Mouse (Mus musculus) mesoderm, embryonic 11.5 days (tissue): Measurements from ENCODE around the gene Oxld1.

Experiments
- DNase-seq: peaks from one replicate; pipeline ENCODE4 v3.0.0-alpha.2; 2012; ENCODE audit warnings: low read depth, low spot score

The Oxld1 gene

DNA sequence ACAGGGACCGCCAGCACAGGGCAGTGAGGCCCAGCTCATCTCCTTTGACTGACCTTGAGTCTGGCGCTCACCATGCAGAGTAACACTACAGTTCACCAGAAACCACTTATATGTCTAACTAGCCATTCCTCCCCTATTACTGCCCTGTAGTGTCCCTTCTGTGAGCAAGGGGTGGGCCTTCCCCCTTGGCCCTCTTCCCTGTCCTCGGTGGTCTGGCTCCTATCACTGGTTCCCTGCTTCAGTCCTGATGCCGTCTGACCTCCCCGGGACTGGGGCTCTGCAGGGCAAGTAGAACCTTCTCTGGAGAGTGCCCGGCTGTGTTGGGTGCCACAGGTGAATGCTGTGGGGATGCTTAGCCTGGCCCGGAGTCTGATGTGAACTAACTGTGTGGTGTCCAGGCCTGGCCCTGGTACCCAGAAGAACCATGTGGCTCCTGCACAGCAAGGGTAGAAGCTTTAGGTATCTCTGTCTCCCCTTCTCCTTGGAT is 25.6 kb upstream of the Oxld1 start:
- no peak for DNase-seq

- DNase-seq, result no peak
Observed at GRCm38 (mm10) chr11:120472052-120472451, 14.2 kb upstream of the Oxld1 start.

DNA sequence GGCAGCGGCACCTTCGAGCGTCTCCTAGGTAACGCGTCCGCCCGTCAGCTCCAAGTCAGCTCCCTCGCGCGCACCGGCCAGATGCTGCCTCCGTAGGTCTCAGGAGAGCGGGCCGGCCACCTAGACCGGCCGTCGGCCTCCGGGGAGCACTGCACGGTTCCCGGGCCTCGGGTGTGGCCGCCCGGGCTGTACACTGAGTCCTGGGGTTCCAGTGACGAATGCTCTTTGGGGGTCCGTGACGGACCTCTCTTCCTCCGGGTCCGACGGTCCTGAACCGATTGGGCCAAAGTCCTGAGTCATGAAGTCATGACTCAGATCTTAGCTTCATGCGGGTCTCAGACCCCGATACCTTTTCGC is 9.8 kb upstream of the Oxld1 start:
- no peak for DNase-seq

- peak; percentile 99 for DNase-seq
Observed at GRCm38 (mm10) chr11:120467051-120467735, 9.3 kb upstream of the Oxld1 start, which contains the start of gene Arl16. Gene Arl16 (minus strand): TSS chr11:120467607.

DNA sequence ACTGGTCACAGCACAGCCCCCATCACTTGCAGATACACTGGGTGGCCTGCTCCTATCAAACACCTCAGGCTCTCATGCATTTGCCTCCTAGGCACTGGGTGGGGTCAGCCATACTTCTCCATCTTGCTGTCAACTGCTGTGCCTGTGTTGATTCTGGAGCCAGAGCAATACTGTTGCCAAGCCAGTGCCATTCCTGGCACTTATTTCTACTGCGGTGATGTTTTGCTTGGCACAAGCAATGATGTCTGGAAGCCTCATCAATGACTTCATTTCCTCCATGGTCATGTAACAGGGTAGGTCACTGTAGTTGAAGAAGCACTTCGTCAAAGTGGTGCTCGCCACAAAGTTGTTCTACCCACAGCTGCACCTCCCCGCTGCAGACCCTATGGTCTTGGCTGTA is 7.7 kb upstream of the Oxld1 start:
- no peak for DNase-seq

DNA sequence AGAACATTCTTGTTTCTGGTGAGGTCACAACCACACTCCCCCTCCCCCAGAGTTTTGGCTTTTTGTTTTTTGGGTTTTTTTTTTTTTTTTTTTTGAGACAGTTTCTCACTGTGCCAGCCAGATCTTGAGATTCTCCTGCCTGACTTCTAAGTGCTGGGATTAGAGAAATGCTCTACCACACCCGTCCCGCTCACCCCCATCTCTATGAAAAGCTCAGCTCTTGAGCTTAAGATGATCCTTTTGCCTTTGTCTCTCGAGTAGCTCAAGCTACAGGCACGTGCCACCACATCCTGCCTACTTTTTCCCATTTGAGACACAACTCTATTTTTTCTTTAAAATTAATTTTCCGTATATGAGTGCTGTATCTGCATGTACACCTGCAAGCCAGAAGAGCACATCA is 6.5 kb upstream of the Oxld1 start:
- DNase-seq, result no peak

GRCm38 (mm10) chr11:120463536-120463935 is 5.7 kb upstream of the Oxld1 start:
- DNase-seq, result no peak

- peak; percentile 13 for DNase-seq
Observed at GRCm38 (mm10) chr11:120458847-120459597, 1.2 kb upstream of the Oxld1 start.

GRCm38 (mm10) chr11:120457370-120457769 is 498 bp downstream of the Oxld1 start:
- DNase-seq, result no peak

GRCm38 (mm10) chr11:120455413-120455812 is 2.5 kb downstream of the Oxld1 start:
- no peak for DNase-seq

- DNase-seq, result no peak
Observed at GRCm38 (mm10) chr11:120454965-120455364, 2.9 kb downstream of the Oxld1 start.

GRCm38 (mm10) chr11:120453306-120453705 is 4.6 kb downstream of the Oxld1 start, which contains the start of gene Pde6g:
Gene Pde6g (minus strand): TSS chr11:120453500.
- DNase-seq, result no peak

DNA sequence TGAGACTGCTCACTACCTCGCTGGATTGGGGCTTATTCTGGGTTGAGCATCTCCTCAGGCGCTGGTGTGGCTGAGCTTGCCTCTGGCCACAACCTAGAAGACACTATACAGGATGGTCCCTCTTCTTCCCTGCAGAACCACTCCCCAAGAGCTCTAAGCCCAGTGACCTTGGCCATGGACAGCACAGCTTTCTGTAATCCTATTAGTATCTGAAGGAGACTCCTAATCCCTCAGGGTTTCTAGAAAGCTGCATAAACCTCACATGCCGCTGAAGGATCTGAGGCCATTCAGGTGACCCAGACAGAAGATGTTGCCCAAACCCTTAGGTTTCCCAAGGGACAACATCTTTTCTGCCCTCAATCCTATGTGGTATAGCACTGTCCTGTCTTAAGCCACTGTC is 5.6 kb downstream of the Oxld1 start:
- no peak for DNase-seq

DNA sequence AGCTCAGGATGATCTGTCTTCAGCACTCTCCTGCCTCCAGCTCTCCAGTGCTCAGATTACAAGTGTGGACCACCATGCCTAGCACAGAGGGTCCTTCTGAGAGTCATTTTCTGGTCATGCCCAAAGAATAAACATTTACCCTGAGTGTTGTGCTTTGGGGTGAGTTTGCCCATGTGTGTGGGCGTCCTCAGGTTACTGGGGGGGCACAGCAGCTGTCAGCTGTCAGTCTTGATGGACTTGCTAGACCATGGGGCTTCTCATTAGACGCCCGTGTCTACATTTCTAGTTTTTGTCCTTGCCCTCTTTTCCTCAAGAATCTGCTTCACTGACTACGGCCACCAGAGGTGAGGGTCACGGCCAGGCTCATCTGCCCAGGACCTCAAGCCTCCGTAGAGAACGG is 10.7 kb downstream of the Oxld1 start:
- no peak for DNase-seq

- DNase-seq, result no peak
Observed at GRCm38 (mm10) chr11:120445475-120445874, 12.4 kb downstream of the Oxld1 start.

DNA sequence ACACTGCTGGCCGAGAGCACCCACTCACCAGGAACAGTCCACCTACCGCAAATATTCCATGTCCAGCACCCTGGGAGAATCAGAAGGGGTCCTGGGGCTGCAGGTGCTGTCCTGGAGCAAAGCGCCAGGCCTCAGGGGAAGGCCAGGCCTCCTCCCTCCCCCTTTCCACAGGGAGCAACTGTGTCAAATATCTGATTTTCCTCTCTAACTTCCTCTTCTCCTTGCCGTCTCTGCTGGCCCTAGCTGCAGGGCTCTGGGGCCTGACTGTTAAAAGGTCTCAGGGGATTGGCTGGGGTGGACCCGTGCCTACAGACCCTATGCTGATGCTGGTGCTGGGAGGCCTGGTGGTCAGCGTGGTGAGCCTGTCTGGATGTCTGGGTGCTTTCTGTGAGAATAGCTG is 13.8 kb downstream of the Oxld1 start:
- DNase-seq, result no peak

DNA sequence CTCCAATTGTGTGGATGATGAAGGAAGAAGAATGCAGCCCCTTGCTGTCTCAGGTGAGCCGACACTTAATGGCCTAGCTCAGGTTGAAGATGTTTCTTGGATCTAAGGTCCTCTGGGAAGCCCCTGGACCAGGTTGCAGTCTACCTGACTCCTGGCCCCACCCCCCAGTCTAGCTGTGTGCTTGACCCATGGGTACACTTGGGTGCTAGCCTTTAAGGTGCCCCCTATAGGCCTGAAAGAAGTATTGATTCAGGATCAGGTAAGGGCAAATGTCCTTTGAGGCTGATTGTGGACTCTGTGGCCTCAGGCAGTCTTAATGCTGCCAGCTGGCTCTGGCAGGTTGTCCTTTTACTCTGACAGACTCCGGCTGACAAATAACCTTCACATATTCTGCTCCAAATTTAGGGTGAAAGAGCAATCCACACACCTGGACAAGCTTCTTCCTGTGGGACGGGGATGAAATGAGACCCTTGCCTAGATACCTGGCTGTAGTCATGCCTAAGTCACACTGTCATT is 15.0 kb downstream of the Oxld1 start:
- DNase-seq, result no peak

GRCm38 (mm10) chr11:120442344-120442743 is 15.5 kb downstream of the Oxld1 start, which contains the start of gene Tspan10:
Gene Tspan10 (plus strand): TSS chr11:120442644.
- no peak for DNase-seq

DNA sequence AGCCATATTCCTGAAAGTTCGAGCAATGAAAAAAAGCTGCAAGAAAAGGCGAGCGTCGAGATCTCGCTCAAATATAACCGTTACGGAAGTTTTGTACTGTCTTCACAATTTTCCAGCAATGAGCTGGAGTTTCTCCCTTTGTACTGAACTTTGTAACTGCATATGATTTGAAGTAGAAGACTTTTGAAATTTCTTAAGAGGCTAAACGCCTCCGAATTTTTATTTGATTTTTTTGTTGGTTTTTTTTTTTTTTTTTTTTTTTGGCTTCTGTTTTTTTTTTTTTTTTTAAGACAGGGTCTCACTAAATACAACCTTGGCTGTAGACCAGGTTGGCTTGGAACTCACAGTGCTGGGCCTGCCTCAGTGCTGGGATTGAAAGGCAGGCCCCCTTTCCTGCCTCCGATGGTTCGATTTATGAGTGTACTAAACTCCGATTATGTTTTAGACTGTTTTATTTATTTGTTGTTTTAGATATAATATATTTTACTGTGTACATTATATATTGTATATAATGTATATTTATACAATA is 19.9 kb downstream of the Oxld1 start:
- no peak for DNase-seq

GRCm38 (mm10) chr11:120437152-120437856 is 20.6 kb downstream of the Oxld1 start, which contains the start of gene Nploc4:
Gene Nploc4 (minus strand): TSS chr11:120437708.
- DNase-seq, result peak; percentile 94

GRCm38 (mm10) chr11:120426727-120427126 is 31.1 kb downstream of the Oxld1 start:
- DNase-seq, result no peak
